Mouse (Mus musculus): Measurements from ENCODE around the gene Adgrg7.

GRCm38 (mm10) chr16:56729060-56729459, 66.6 kb downstream of the Adgrg7 start:
- no peak for TF ChIP-seq CTCF (conservative IDR thresholded peaks at IDR 0.05; ENCODE audit: low read length)
- TF ChIP-seq NANOG (IDR thresholded peaks at IDR 0.05; ENCODE audit: borderline replicate concordance, low read length): no peak
- no peak for TF ChIP-seq POU5F1 (IDR thresholded peaks at IDR 0.05; ENCODE audit: borderline replicate concordance, low read length)

Measured in E14TG2a.4 (cell line).